Comparison of ENCODE assay signal across 16 mouse cellular contexts in genomic region chr4:105994390-105994798, GRCm38 (mm10).
DNase-seq lines count a peak whose midpoint lies in the region; ATAC-seq lines count a peak whose summit lies in the region.
"Had no signal": no experiment of that assay in that cellular context is flagged by ENCODE, and none has a peak within 500 bp of the region (broad histone marks: within the 10 kb centered on the region; RNA-seq: fewer than 3 reads in every experiment).

No protein-coding gene starts in this region.

- no peak overlapping the region for H3K4me2 ChIP-seq in heart, embryonic 12.5 days
- H3K4me2 ChIP-seq: embryonic facial prominence, embryonic 13.5 days; heart, embryonic 13.5 days; liver, embryonic 13.5 days; neural tube, embryonic 13.5 days had no signal

- no peak overlapping the region for H3K9ac ChIP-seq in heart, embryonic 12.5 days
- H3K9ac ChIP-seq: embryonic facial prominence, embryonic 13.5 days; heart, embryonic 13.5 days; liver, embryonic 13.5 days; neural tube, embryonic 13.5 days had no signal

- no peaks in the 10 kb centered on the region for H3K36me3 ChIP-seq in heart, embryonic 12.5 days
- H3K36me3 ChIP-seq: embryonic facial prominence, embryonic 13.5 days; heart, embryonic 13.5 days; liver, embryonic 13.5 days; neural tube, embryonic 13.5 days had no signal

- ATAC-seq in heart, embryonic 12.5 days (ENCODE audit: insufficient number of reproducible peaks, low FRiP score): no peak

- no peak overlapping the region for H3K27ac ChIP-seq in heart, embryonic 12.5 days (ENCODE audit: poor library complexity, severe bottlenecking)
- H3K27ac ChIP-seq: embryonic facial prominence, embryonic 13.5 days; liver, embryonic 13.5 days; neural tube, embryonic 13.5 days; stomach, postnatal 0 days had no signal

- peak; percentile 96 for DNase-seq in heart, adult 11 months
- DNase-seq in lung, postnatal 10 days: peak; percentile 20
- no peak for DNase-seq in lung, postnatal 14 days
- peak; percentile 42 for DNase-seq in heart, postnatal 25 days (ENCODE audit: low spot score)
- DNase-seq in retina, embryonic 14.5 days (ENCODE audit: low spot score): peak; percentile 13
- no peak for DNase-seq in thymus, postnatal 25 days
- no peak for DNase-seq in ovary, postnatal 10 days (ENCODE audit: low spot score)
- DNase-seq: adrenal gland, adult 2 months; cerebellum, adult 9-10 months; liver, embryonic 13.5 days; right cerebral cortex, adult 18-20 months had no signal

- no peaks in the 10 kb centered on the region for H3K9me3 ChIP-seq in heart, embryonic 12.5 days (replicated peaks)
- H3K9me3 ChIP-seq: embryonic facial prominence, embryonic 13.5 days; heart, embryonic 13.5 days; liver, embryonic 13.5 days; neural tube, embryonic 13.5 days had no signal

- 76% methylated on average over 14 of the region's 14 CpGs for WGBS in heart, embryonic 12.5 days

- intact Hi-C loops in heart, postnatal 25 days (cut with DNase I): no loop called here

- H3K4me1 ChIP-seq in heart, embryonic 12.5 days (replicated peaks): no peaks in the 10 kb centered on the region
- H3K4me1 ChIP-seq: embryonic facial prominence, embryonic 13.5 days; liver, embryonic 13.5 days; neural tube, embryonic 13.5 days had no signal

- no peaks in the 10 kb centered on the region; the same call in 1 of the 2 replicates for H3K27me3 ChIP-seq in heart, embryonic 12.5 days (replicated peaks)
- H3K27me3 ChIP-seq: embryonic facial prominence, embryonic 13.5 days; heart, embryonic 13.5 days; liver, embryonic 13.5 days; neural tube, embryonic 13.5 days had no signal

- no peak overlapping the region for H3K4me3 ChIP-seq in heart, embryonic 12.5 days
- H3K4me3 ChIP-seq: embryonic facial prominence, embryonic 13.5 days; heart, embryonic 13.5 days; liver, embryonic 13.5 days; neural tube, embryonic 13.5 days had no signal

Comparison
In these comparisons a context has a peak if more than half of its experiments do, and no peak if none do; other contexts are left out.
1. DNase-seq: peak in heart, adult 11 months (single experiment), lung, postnatal 10 days (single experiment), heart, postnatal 25 days (single experiment) and retina, embryonic 14.5 days (single experiment); none in lung, postnatal 14 days (single experiment), thymus, postnatal 25 days (single experiment) and ovary, postnatal 10 days (single experiment).